Comparison of ENCODE assay signal across 22 mouse cellular contexts in genomic region chr8:77520601-77521000, GRCm38 (mm10).
"Had no signal": no experiment of that assay in that cellular context is flagged by ENCODE, and none has a peak within 500 bp of the region (broad histone marks: within the 10 kb centered on the region; RNA-seq: fewer than 3 reads in every experiment).

No protein-coding gene starts in this region.

- H3K36me3 ChIP-seq: heart, embryonic 10.5 days; heart, embryonic 12.5 days; hindbrain, embryonic 13.5 days; hindbrain, embryonic 15.5 days; kidney, embryonic 15.5 days; limb, embryonic 13.5 days; limb, embryonic 15.5 days had no signal

- H3K27ac ChIP-seq: heart, embryonic 10.5 days; hindbrain, embryonic 13.5 days; hindbrain, embryonic 15.5 days; hindbrain, postnatal 0 days; kidney, embryonic 15.5 days; kidney, postnatal 0 days; limb, embryonic 13.5 days; limb, embryonic 15.5 days; liver, embryonic 12.5 days had no signal

- ATAC-seq: hindbrain, postnatal 0 days; intestine, embryonic 16.5 days; liver, embryonic 12.5 days had no signal

- H3K4me2 ChIP-seq: heart, embryonic 12.5 days; hindbrain, embryonic 13.5 days; hindbrain, embryonic 15.5 days; kidney, embryonic 15.5 days; limb, embryonic 13.5 days; limb, embryonic 15.5 days; liver, embryonic 12.5 days had no signal

- H3K9ac ChIP-seq: heart, embryonic 12.5 days; hindbrain, embryonic 13.5 days; hindbrain, embryonic 15.5 days; kidney, embryonic 15.5 days; limb, embryonic 13.5 days; limb, embryonic 15.5 days; liver, embryonic 12.5 days had no signal

- H3K4me3 ChIP-seq: heart, embryonic 10.5 days; heart, embryonic 12.5 days; hindbrain, embryonic 13.5 days; hindbrain, embryonic 15.5 days; kidney, embryonic 15.5 days; limb, embryonic 13.5 days; limb, embryonic 15.5 days; liver, embryonic 12.5 days had no signal

- DNase-seq: gastrocnemius, postnatal 14 days; gastrocnemius, postnatal 36 days; heart, adult 11 months; heart, postnatal 10 days; kidney, adult 11 months; kidney, adult 2 months; kidney, adult 9 months; kidney, postnatal 14 days; kidney, postnatal 36 days; layer of hippocampus, postnatal 36 days; left cerebral cortex, postnatal 4 days had no signal

- H3K9me3 ChIP-seq: heart, embryonic 10.5 days; heart, embryonic 12.5 days; hindbrain, embryonic 13.5 days; hindbrain, embryonic 15.5 days; kidney, embryonic 15.5 days; limb, embryonic 13.5 days; limb, embryonic 15.5 days; liver, embryonic 12.5 days had no signal

- H3K27me3 ChIP-seq: heart, embryonic 12.5 days; hindbrain, embryonic 15.5 days; kidney, embryonic 15.5 days; limb, embryonic 13.5 days; limb, embryonic 15.5 days; liver, embryonic 12.5 days had no signal
